Mouse (Mus musculus) embryonic facial prominence, embryonic 13.5 days (tissue): ENCODE results near the gene Btbd35f14. TPM values are rescaled to one million over a fixed set of nuclear protein-coding genes. Genes with fewer than 3 reads are reported as not detected.
"Not testable (repeated sequence)": the region's sequence is repeated elsewhere in the genome, so short reads cannot be mapped to it uniquely, and the experiment has no call there.

Experiments used
- ATAC-seq: fragments of 200-750 bp; cut with Nextera tagmentation; 2 replicates; pipeline ENCODE4 v1.8.0; 2017; ENCODE audit warnings: low read depth; ENCODE audit not compliant: insufficient number of reproducible peaks, insufficient read depth, low FRiP score, low TSS enrichment
- H3K27ac ChIP-seq: fragments of 300-500 bp; sonication (generic); 2 replicates; pipeline ENCODE4 v1.5.1; 2015; ENCODE audit warnings: moderate library complexity, mild to moderate bottlenecking, inconsistent platforms
- H3K27me3 ChIP-seq: fragments of 300-500 bp; sonication (generic); 2 replicates; pipeline ENCODE4 v1.6.1; 2015; ENCODE audit warnings: mild to moderate bottlenecking, inconsistent platforms
- H3K36me3 ChIP-seq: fragments of 300-500 bp; sonication (generic); 2 replicates; pipeline ENCODE4 v1.6.1; 2015; ENCODE audit warnings: mild to moderate bottlenecking, inconsistent platforms
- H3K4me1 ChIP-seq: fragments of 300-500 bp; sonication (generic); 2 replicates; pipeline ENCODE4 v1.6.1; 2015; ENCODE audit warnings: inconsistent platforms
- H3K4me2 ChIP-seq: fragments of 300-500 bp; sonication (generic); 2 replicates; pipeline ENCODE4 v1.6.1; 2015; ENCODE audit warnings: moderate library complexity, mild to moderate bottlenecking, inconsistent platforms
- H3K4me3 ChIP-seq: fragments of 300-500 bp; sonication (generic); 2 replicates; pipeline ENCODE4 v1.5.1; 2015; ENCODE audit warnings: mild to moderate bottlenecking, inconsistent platforms
- H3K9ac ChIP-seq: fragments of 300-500 bp; sonication (generic); 2 replicates; pipeline ENCODE4 v1.6.1; 2015; ENCODE audit warnings: mild to moderate bottlenecking, inconsistent platforms
- H3K9me3 ChIP-seq: fragments of 300-500 bp; sonication (generic); 2 replicates; pipeline ENCODE4 v1.6.1; 2016; ENCODE audit warnings: inconsistent platforms
- WGBS: fragments of 180-500 bp; shearing (Covaris S2); methylation state at CpG from one replicate; pipeline ENCODE4 v1.1.7; 2015; ENCODE audit warnings: mixed read lengths; 5-methylcytosine and 5-hydroxymethylcytosine counted together
- polyA plus RNA-seq: library from polyadenylated mRNA; unstranded; fragments of >200 nt; fragmentation: Nextera tagmentation; extraction: Ambion mirVana; gene quantifications from 2 replicates; pipeline ENCODE4 v1.2.1, GENCODE M21; 2015

Gene Btbd35f14
- polyA plus RNA-seq, result not detected in 2 replicates

DNA sequence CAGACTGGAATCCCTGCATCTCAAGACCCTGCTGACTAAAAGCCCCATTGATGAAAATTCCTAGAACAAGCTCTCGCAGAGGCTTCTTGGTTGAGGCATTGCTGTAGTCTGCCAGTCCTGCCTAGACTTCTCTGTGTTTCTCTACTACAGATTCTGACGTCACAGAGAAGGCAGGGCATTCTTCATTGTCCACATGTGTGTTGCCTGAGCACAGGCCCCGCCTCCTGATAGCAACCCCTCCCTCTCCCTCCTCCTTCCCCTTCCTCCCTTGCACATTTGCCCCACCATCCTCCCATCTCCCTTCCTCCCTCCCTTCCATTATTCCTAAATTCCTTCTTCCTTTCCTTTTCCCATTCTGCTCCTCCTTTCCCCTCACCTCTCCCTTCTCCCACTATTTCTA lies at the start of gene Btbd35f14:
Gene Btbd35f14, minus strand, starts transcription at position 101 of the 400 bp plus-strand sequence.
- not testable (repeated sequence) for ATAC-seq, H3K27ac ChIP-seq, H3K4me3 ChIP-seq, H3K27me3 ChIP-seq, H3K36me3 ChIP-seq, H3K4me1 ChIP-seq, H3K9ac ChIP-seq, H3K4me2 ChIP-seq, H3K9me3 ChIP-seq
- WGBS, result no CpG with 5 or more reads among the region's 3 CpGs

DNA sequence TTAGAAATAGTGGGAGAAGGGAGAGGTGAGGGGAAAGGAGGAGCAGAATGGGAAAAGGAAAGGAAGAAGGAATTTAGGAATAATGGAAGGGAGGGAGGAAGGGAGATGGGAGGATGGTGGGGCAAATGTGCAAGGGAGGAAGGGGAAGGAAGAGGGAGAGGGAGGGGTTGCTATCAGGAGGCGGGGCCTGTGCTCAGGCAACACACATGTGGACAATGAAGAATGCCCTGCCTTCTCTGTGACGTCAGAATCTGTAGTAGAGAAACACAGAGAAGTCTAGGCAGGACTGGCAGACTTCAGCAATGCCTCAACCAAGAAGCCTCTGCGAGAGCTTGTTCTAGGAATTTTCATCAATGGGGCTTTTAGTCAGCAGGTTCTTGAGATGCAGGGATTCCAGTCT lies 45.3 kb downstream of the Btbd35f14 start, which contains the start of gene Btbd35f13:
Gene Btbd35f13, plus strand, starts transcription at position 301 of the 400 bp plus-strand sequence.
- not testable (repeated sequence) for H3K27ac ChIP-seq, H3K4me3 ChIP-seq, H3K27me3 ChIP-seq, H3K9ac ChIP-seq, H3K36me3 ChIP-seq, H3K4me2 ChIP-seq, H3K9me3 ChIP-seq, H3K4me1 ChIP-seq, ATAC-seq
- 55% methylated on average over 3 of the region's 3 CpGs for WGBS

Other genes starting within 250 kb of the Btbd35f14 start
- not detected in 2 replicates for gene Btbd35f15, start 125.0 kb downstream of the Btbd35f14 start, polyA plus RNA-seq
- not detected in 2 replicates for gene Btbd35f13, start 45.2 kb downstream of the Btbd35f14 start, polyA plus RNA-seq